Mouse (Mus musculus) myocyte (in vitro differentiated cells): Measurements from ENCODE around the gene Sox8. TPM values are rescaled to one million over a fixed set of nuclear protein-coding genes. Genes with fewer than 3 reads are reported as not detected.

ENCODE experiments used
- H3K27me3 ChIP-seq: one replicate; pipeline ENCODE4 v1.6.1; 2011; ENCODE audit not compliant: control insufficient read depth, insufficient read depth, insufficient read length
- H3K36me3 ChIP-seq: one replicate; pipeline ENCODE4 v1.6.1; 2011; ENCODE audit not compliant: control insufficient read depth, insufficient read depth
- H3K4me2 ChIP-seq: one replicate; pipeline ENCODE4 v1.6.1; 2011; ENCODE audit warnings: low read depth, control low read depth
- H3K4me3 ChIP-seq: one replicate; pipeline ENCODE4 v1.5.1; 2011; ENCODE audit warnings: mild to moderate bottlenecking, control low read depth, moderate library complexity
- H3K79me2 ChIP-seq: one replicate; pipeline ENCODE4 v1.6.1; 2011; ENCODE audit not compliant: control insufficient read depth, insufficient read depth
- H3ac ChIP-seq: one replicate; pipeline ENCODE4 v1.6.1; 2011; ENCODE audit not compliant: control insufficient read depth, insufficient read length
- CEBPB ChIP-seq: IDR thresholded peaks from 2 replicates; pipeline ENCODE4 v1.6.1; 2011; ENCODE audit warnings: mild to moderate bottlenecking, moderate library complexity; ENCODE audit not compliant: poor library complexity, insufficient read depth, severe bottlenecking
- E2F4 ChIP-seq: IDR thresholded peaks from one replicate; pipeline ENCODE4 v1.6.1; 2011; ENCODE audit warnings: mild to moderate bottlenecking, control low read depth, moderate library complexity; ENCODE audit not compliant: insufficient read depth
- MAX ChIP-seq: IDR thresholded peaks from one replicate; pipeline ENCODE4 v1.6.1; 2011; ENCODE audit warnings: low read depth, mild to moderate bottlenecking, control low read depth
- MYOD1 ChIP-seq, 3 experiments: IDR thresholded peaks; one replicate each; pipeline ENCODE4 v1.6.1; 2011; ENCODE audit warnings: control low read depth in 2 of 3, low read depth in 2 of 3, mild to moderate bottlenecking in 2 of 3, moderate library complexity in 1 of 3; ENCODE audit not compliant: insufficient read length in 2 of 3, control insufficient read depth in 1 of 3
- MYOG ChIP-seq, 3 experiments: IDR thresholded peaks; one replicate each; pipeline ENCODE4 v1.6.1; 2011; ENCODE audit warnings: control low read depth in 2 of 3, low read depth in 2 of 3, mild to moderate bottlenecking in 2 of 3; ENCODE audit not compliant: insufficient read length in 2 of 3, control insufficient read depth in 1 of 3, insufficient read depth in 1 of 3
- POLR2A ChIP-seq: IDR thresholded peaks from one replicate; pipeline ENCODE4 v1.6.1; 2011; ENCODE audit warnings: low read depth, mild to moderate bottlenecking, control low read depth, moderate library complexity; ENCODE audit not compliant: insufficient read length
- POLR2AphosphoS2 ChIP-seq: IDR thresholded peaks from one replicate; pipeline ENCODE4 v1.6.1; 2011; ENCODE audit warnings: low read depth, control low read depth; ENCODE audit not compliant: insufficient read length
- REST ChIP-seq: IDR thresholded peaks from one replicate; pipeline ENCODE4 v1.6.1; 2011; ENCODE audit warnings: mild to moderate bottlenecking, control low read depth, moderate library complexity; ENCODE audit not compliant: insufficient read depth, insufficient read length
- SRF ChIP-seq: IDR thresholded peaks from one replicate; pipeline ENCODE4 v1.6.1; 2011; ENCODE audit warnings: low read depth; ENCODE audit not compliant: control insufficient read depth, insufficient read length
- TCF12 ChIP-seq: IDR thresholded peaks from one replicate; pipeline ENCODE4 v1.6.1; 2011; ENCODE audit warnings: mild to moderate bottlenecking, control low read depth; ENCODE audit not compliant: poor library complexity, insufficient read depth, severe bottlenecking
- TCF3 ChIP-seq: IDR thresholded peaks from one replicate; pipeline ENCODE4 v1.6.1; 2011; ENCODE audit warnings: low read depth, control low read depth; ENCODE audit not compliant: insufficient read length
- USF1 ChIP-seq: IDR thresholded peaks from one replicate; pipeline ENCODE4 v1.6.1; 2011; ENCODE audit warnings: low read depth, mild to moderate bottlenecking, control low read depth, moderate library complexity
- polyA plus RNA-seq: library from polyadenylated mRNA; unstranded; fragments of >200 nt; fragmentation: generic; extraction: Trizol; gene quantifications from one replicate; pipeline ENCODE4 v1.2.1, GENCODE M21; 2012; ENCODE audit warnings: missing spikeins

The Sox8 gene
- polyA plus RNA-seq, 1 experiment, result 14.3 TPM

- Histone ChIP-seq H3K36me3 (no peaks in the 10 kb centered on the region), H3K4me2 (no peak overlapping the region), H3K27me3 (no peaks in the 10 kb centered on the region), H3K4me3 (no peak overlapping the region), H3ac (no peak overlapping the region), H3K79me2 (no peaks in the 10 kb centered on the region)
- TF ChIP-seq USF1 (no peak), POLR2A (no peak), CEBPB (no peak), TCF3 (no peak), TCF12 (no peak), MYOG (IDR thresholded peaks at IDR 0.05; ENCODE audit: control insufficient read depth in 1 of 3, insufficient read depth in 1 of 3, insufficient read length in 2 of 3, low read depth in 2 of 3) (no peak), POLR2AphosphoS2 (no peak), MAX (no peak), REST (no peak), SRF (no peak), MYOD1 (IDR thresholded peaks at IDR 0.05; ENCODE audit: control insufficient read depth in 1 of 3, insufficient read length in 2 of 3, low read depth in 2 of 3) (no peak), E2F4 (no peak)
Observed at GRCm38 (mm10) chr17:25547026-25547425, 23.5 kb downstream of the Sox8 start.

GRCm38 (mm10) chr17:25541768-25542167 is 28.7 kb downstream of the Sox8 start:
- no peak overlapping the region for H3ac ChIP-seq
- no peak for TF ChIP-seq CEBPB
- TF ChIP-seq POLR2AphosphoS2, result no peak
- TF ChIP-seq REST, result no peak
- TF ChIP-seq SRF, result no peak
- TF ChIP-seq MYOG (IDR thresholded peaks at IDR 0.05; ENCODE audit: control insufficient read depth in 1 of 3, insufficient read depth in 1 of 3, insufficient read length in 2 of 3, low read depth in 2 of 3), result no peak
- no peak for TF ChIP-seq TCF3
- TF ChIP-seq POLR2A, result no peak
- TF ChIP-seq MYOD1 (IDR thresholded peaks at IDR 0.05; ENCODE audit: control insufficient read depth in 1 of 3, insufficient read length in 2 of 3, low read depth in 2 of 3), result no peak
- TF ChIP-seq USF1, result no peak
- no peak for TF ChIP-seq MAX
- no peak for TF ChIP-seq TCF12
- no peak for TF ChIP-seq E2F4
- H3K4me2 ChIP-seq, result no peak overlapping the region
- no peak overlapping the region for H3K4me3 ChIP-seq
- no peaks in the 10 kb centered on the region for H3K27me3 ChIP-seq
- no peaks in the 10 kb centered on the region for H3K79me2 ChIP-seq
- no peaks in the 10 kb centered on the region for H3K36me3 ChIP-seq

- H3K36me3 ChIP-seq, result no peaks in the 10 kb centered on the region
- no peak overlapping the region for H3K4me3 ChIP-seq
- peak overlapping the region; percentile 97 for H3K4me2 ChIP-seq
- H3K27me3 ChIP-seq, result no peaks in the 10 kb centered on the region
- H3ac ChIP-seq, result no peak overlapping the region
- TF ChIP-seq TCF12, result no peak
- TF ChIP-seq SRF, result no peak
- no peak for TF ChIP-seq MYOG (IDR thresholded peaks at IDR 0.05; ENCODE audit: control insufficient read depth in 1 of 3, insufficient read depth in 1 of 3, insufficient read length in 2 of 3, low read depth in 2 of 3)
- no peak for TF ChIP-seq MYOD1 (IDR thresholded peaks at IDR 0.05; ENCODE audit: control insufficient read depth in 1 of 3, insufficient read length in 2 of 3, low read depth in 2 of 3)
- no peak for TF ChIP-seq TCF3
- no peak for TF ChIP-seq REST
- TF ChIP-seq E2F4, result no peak
- TF ChIP-seq POLR2AphosphoS2, result no peak
- TF ChIP-seq CEBPB, result no peak
- no peak for TF ChIP-seq USF1
- TF ChIP-seq POLR2A, result no peak
- no peak for TF ChIP-seq MAX
- no peaks in the 10 kb centered on the region for H3K79me2 ChIP-seq
Observed at GRCm38 (mm10) chr17:25540731-25541130, 29.8 kb downstream of the Sox8 start.

GRCm38 (mm10) chr17:25538945-25539875 is 31.3 kb downstream of the Sox8 start:
- peak overlapping the region; percentile 3 for H3ac ChIP-seq
- no peak for TF ChIP-seq USF1
- TF ChIP-seq MYOG (IDR thresholded peaks at IDR 0.05; ENCODE audit: control insufficient read depth in 1 of 3, insufficient read depth in 1 of 3, insufficient read length in 2 of 3, low read depth in 2 of 3), result peak in 2 of 3 experiments; percentile 91 to 92
- peak; percentile 96 for TF ChIP-seq CEBPB
- TF ChIP-seq POLR2AphosphoS2, result peak; percentile 73
- peak; percentile 65 for TF ChIP-seq POLR2A
- TF ChIP-seq MAX, result peak; percentile 42
- peak; percentile 44 for TF ChIP-seq TCF12
- peak; percentile 17 for TF ChIP-seq TCF3
- no peak for TF ChIP-seq E2F4
- no peak for TF ChIP-seq SRF
- TF ChIP-seq REST, result no peak
- peak in 2 of 3 experiments; percentile 86 to 87 for TF ChIP-seq MYOD1 (IDR thresholded peaks at IDR 0.05; ENCODE audit: control insufficient read depth in 1 of 3, insufficient read length in 2 of 3, low read depth in 2 of 3)
- peak overlapping the region; percentile 9 for H3K4me3 ChIP-seq
- peak overlapping the region; percentile 97 for H3K4me2 ChIP-seq
- H3K79me2 ChIP-seq, result no peaks in the 10 kb centered on the region
- H3K36me3 ChIP-seq, result no peaks in the 10 kb centered on the region
- H3K27me3 ChIP-seq, result no peaks in the 10 kb centered on the region
